Mouse (Mus musculus) heart, adult 11 months (tissue): ENCODE results near the gene Cep19.

Source experiments
- DNase-seq: peaks from one replicate; pipeline ENCODE4 v3.0.0; 2022

The Cep19 gene

GRCm38 (mm10) chr16:32153976-32154375 lies 54.4 kb downstream of the Cep19 start:
- no peak for DNase-seq

- no peak for DNase-seq
Observed at GRCm38 (mm10) chr16:32154437-32154836, 54.8 kb downstream of the Cep19 start.

GRCm38 (mm10) chr16:32156719-32157118 lies 57.1 kb downstream of the Cep19 start:
- no peak for DNase-seq

- DNase-seq: no peak
Observed at GRCm38 (mm10) chr16:32157369-32157768, 57.8 kb downstream of the Cep19 start.
